Mouse (Mus musculus): ENCODE measurements around the gene 2410004P03Rik. TPM values are rescaled to one million over a fixed set of nuclear protein-coding genes. Genes with fewer than 3 reads are reported as not detected.

Gene 2410004P03Rik
- polyA plus RNA-seq, 1 experiment from 2014 or later, result 0.09 TPM

- Histone ChIP-seq H3K4me1 (replicated peaks) (peaks cover 3% of the 10 kb centered on the region; the same call in 1 of the 2 replicates), H3K4me2 (replicated peaks) (no peak overlapping the region), H3K9me3 (no peaks in the 10 kb centered on the region), H3K9ac (no peak overlapping the region), H3K4me3 (replicated peaks) (no peak overlapping the region), H3K27me3 (replicated peaks) (no peaks in the 10 kb centered on the region), H3K27ac (no peak overlapping the region), H3K36me3 (no peaks in the 10 kb centered on the region)
- ATAC-seq, result no peak
- WGBS, result 69% methylated on average over 2 of the region's 2 CpGs
These were observed 4.2 kb upstream of the 2410004P03Rik start for GRCm38 (mm10) chr12:17015711-17016110.

GRCm38 (mm10) chr12:17012067-17012899 lies 756 bp upstream of the 2410004P03Rik start:
- Histone ChIP-seq H3K27me3 (replicated peaks) (no peaks in the 10 kb centered on the region), H3K4me1 (replicated peaks) (peaks cover 3% of the 10 kb centered on the region; the same call in 1 of the 2 replicates), H3K9me3 (no peaks in the 10 kb centered on the region), H3K36me3 (no peaks in the 10 kb centered on the region), H3K27ac (no peak overlapping the region), H3K4me3 (replicated peaks) (no peak overlapping the region), H3K9ac (no peak overlapping the region), H3K4me2 (replicated peaks) (no peak overlapping the region)
- peak; percentile 43; the same call in 1 of the 2 replicates for ATAC-seq
- 78% methylated on average over 2 of the region's 2 CpGs for WGBS

- no peak overlapping the region for H3K27ac ChIP-seq
- peaks cover 3% of the 10 kb centered on the region; the same call in 1 of the 2 replicates for H3K4me1 ChIP-seq (replicated peaks)
- no peak for ATAC-seq
- H3K27me3 ChIP-seq (replicated peaks), result no peaks in the 10 kb centered on the region
- H3K4me3 ChIP-seq (replicated peaks), result no peak overlapping the region
- 94% methylated on average over 6 of the region's 6 CpGs for WGBS
- H3K9me3 ChIP-seq, result no peaks in the 10 kb centered on the region
- no peaks in the 10 kb centered on the region for H3K36me3 ChIP-seq
- H3K4me2 ChIP-seq (replicated peaks), result no peak overlapping the region
- no peak overlapping the region for H3K9ac ChIP-seq
These were observed 2.1 kb downstream of the 2410004P03Rik start for GRCm38 (mm10) chr12:17009466-17009865.

GRCm38 (mm10) chr12:17001211-17001610 lies 10.3 kb downstream of the 2410004P03Rik start:
- WGBS, result 58% methylated on average over 4 of the region's 4 CpGs
- H3K36me3 ChIP-seq, result no peaks in the 10 kb centered on the region
- peaks cover 12% of the 10 kb centered on the region for H3K4me1 ChIP-seq (replicated peaks)
- H3K9me3 ChIP-seq, result no peaks in the 10 kb centered on the region
- no peaks in the 10 kb centered on the region for H3K27me3 ChIP-seq (replicated peaks)
- no peak overlapping the region for H3K27ac ChIP-seq
- H3K4me2 ChIP-seq (replicated peaks), result no peak overlapping the region
- H3K4me3 ChIP-seq (replicated peaks), result no peak overlapping the region
- H3K9ac ChIP-seq, result no peak overlapping the region
- ATAC-seq, result no peak

- Histone ChIP-seq H3K9ac (no peak overlapping the region), H3K27me3 (replicated peaks) (no peaks in the 10 kb centered on the region), H3K4me2 (replicated peaks) (peak overlapping the region; percentile 83), H3K4me3 (replicated peaks) (no peak overlapping the region), H3K36me3 (no peaks in the 10 kb centered on the region), H3K4me1 (replicated peaks) (peaks cover 12% of the 10 kb centered on the region), H3K27ac (no peak overlapping the region), H3K9me3 (no peaks in the 10 kb centered on the region)
- 52% methylated on average over 6 of the region's 6 CpGs for WGBS
- ATAC-seq, result no peak
These were observed 10.9 kb downstream of the 2410004P03Rik start for GRCm38 (mm10) chr12:17000628-17001027.

- H3K4me1 ChIP-seq (replicated peaks), result peaks cover 12% of the 10 kb centered on the region
- no peaks in the 10 kb centered on the region for H3K27me3 ChIP-seq (replicated peaks)
- no peaks in the 10 kb centered on the region; the same call in 1 of the 2 replicates for H3K36me3 ChIP-seq
- peak within 1 kb of the TSS; percentile 56 for H3K4me3 ChIP-seq (replicated peaks)
- peak within 1 kb of the TSS; percentile 39 for H3K9ac ChIP-seq
- H3K9me3 ChIP-seq, result no peaks in the 10 kb centered on the region
- ATAC-seq, result peak; percentile 99
- WGBS, result 1% methylated on average over 57 of the region's 57 CpGs
- peak within 1 kb of the TSS; percentile 83 for H3K4me2 ChIP-seq (replicated peaks)
- peak within 1 kb of the TSS; percentile 66; the same call in 1 of the 2 replicates for H3K27ac ChIP-seq
These were observed 11.6 kb downstream of the 2410004P03Rik start, which contains the start of gene Pqlc3 for GRCm38 (mm10) chr12:16999739-17000497. Gene Pqlc3, minus strand, starts transcription at chr12:17000408.

GRCm38 (mm10) chr12:16999146-16999545 lies 12.4 kb downstream of the 2410004P03Rik start:
- WGBS, result 10% methylated on average over 10 of the region's 10 CpGs
- Histone ChIP-seq H3K4me2 (replicated peaks) (peak overlapping the region; percentile 83), H3K4me3 (replicated peaks) (peak overlapping the region; percentile 56), H3K27me3 (replicated peaks) (no peaks in the 10 kb centered on the region), H3K36me3 (no peaks in the 10 kb centered on the region; the same call in 1 of the 2 replicates), H3K9ac (no peak overlapping the region; the same call in 1 of the 2 replicates), H3K4me1 (replicated peaks) (peaks cover 12% of the 10 kb centered on the region), H3K27ac (no peak overlapping the region), H3K9me3 (no peaks in the 10 kb centered on the region)
- ATAC-seq, result peak; percentile 13

- Histone ChIP-seq H3K27me3 (replicated peaks) (no peaks in the 10 kb centered on the region), H3K9me3 (no peaks in the 10 kb centered on the region), H3K9ac (no peak overlapping the region), H3K36me3 (no peaks in the 10 kb centered on the region; the same call in 1 of the 2 replicates), H3K4me1 (replicated peaks) (peaks cover 12% of the 10 kb centered on the region), H3K27ac (no peak overlapping the region), H3K4me2 (replicated peaks) (no peak overlapping the region), H3K4me3 (replicated peaks) (no peak overlapping the region)
- 88% methylated on average over 5 of the region's 5 CpGs for WGBS
- ATAC-seq, result no peak
These were observed 14.6 kb downstream of the 2410004P03Rik start for GRCm38 (mm10) chr12:16996886-16997462.

GRCm38 (mm10) chr12:16996281-16996680 lies 15.2 kb downstream of the 2410004P03Rik start:
- no peak for ATAC-seq
- H3K9ac ChIP-seq, result no peak overlapping the region
- no peak overlapping the region for H3K4me2 ChIP-seq (replicated peaks)
- no peak overlapping the region for H3K27ac ChIP-seq
- H3K36me3 ChIP-seq, result no peaks in the 10 kb centered on the region; the same call in 1 of the 2 replicates
- H3K9me3 ChIP-seq, result no peaks in the 10 kb centered on the region
- H3K4me3 ChIP-seq (replicated peaks), result no peak overlapping the region
- peaks cover 12% of the 10 kb centered on the region for H3K4me1 ChIP-seq (replicated peaks)
- 80% methylated on average over 5 of the region's 5 CpGs for WGBS
- no peaks in the 10 kb centered on the region for H3K27me3 ChIP-seq (replicated peaks)

GRCm38 (mm10) chr12:16994291-16994690 lies 17.2 kb downstream of the 2410004P03Rik start:
- no peaks in the 10 kb centered on the region; the same call in 1 of the 2 replicates for H3K36me3 ChIP-seq
- H3K4me3 ChIP-seq (replicated peaks), result no peak overlapping the region
- no peaks in the 10 kb centered on the region for H3K27me3 ChIP-seq (replicated peaks)
- no peak overlapping the region for H3K27ac ChIP-seq
- peaks cover 4% of the 10 kb centered on the region for H3K4me1 ChIP-seq (replicated peaks)
- no peaks in the 10 kb centered on the region for H3K9me3 ChIP-seq
- H3K4me2 ChIP-seq (replicated peaks), result no peak overlapping the region
- no peak overlapping the region for H3K9ac ChIP-seq
- ATAC-seq, result no peak
- WGBS, result 79% methylated on average over 2 of the region's 2 CpGs

GRCm38 (mm10) chr12:16992355-16992754 lies 19.2 kb downstream of the 2410004P03Rik start:
- H3K4me2 ChIP-seq (replicated peaks), result no peak overlapping the region
- H3K9ac ChIP-seq, result no peak overlapping the region
- no peak for ATAC-seq
- H3K27ac ChIP-seq, result no peak overlapping the region
- no peaks in the 10 kb centered on the region for H3K4me1 ChIP-seq (replicated peaks)
- no peaks in the 10 kb centered on the region for H3K9me3 ChIP-seq
- H3K27me3 ChIP-seq (replicated peaks), result no peaks in the 10 kb centered on the region
- no peak overlapping the region for H3K4me3 ChIP-seq (replicated peaks)
- 89% methylated on average over 2 of the region's 2 CpGs for WGBS
- H3K36me3 ChIP-seq, result no peaks in the 10 kb centered on the region; the same call in 1 of the 2 replicates

GRCm38 (mm10) chr12:16991376-16991775 lies 20.2 kb downstream of the 2410004P03Rik start:
- WGBS, result 93% methylated on average over 2 of the region's 2 CpGs
- Histone ChIP-seq H3K27me3 (replicated peaks) (no peaks in the 10 kb centered on the region), H3K4me1 (replicated peaks) (no peaks in the 10 kb centered on the region), H3K9ac (no peak overlapping the region), H3K4me2 (replicated peaks) (no peak overlapping the region), H3K36me3 (no peaks in the 10 kb centered on the region; the same call in 1 of the 2 replicates), H3K4me3 (replicated peaks) (no peak overlapping the region), H3K27ac (no peak overlapping the region), H3K9me3 (no peaks in the 10 kb centered on the region)
- ATAC-seq, result no peak
